Mouse (Mus musculus) stomach, postnatal 0 days (tissue): Measurements from ENCODE around the gene Upp2.

ENCODE experiments used
- CTCF ChIP-seq: IDR thresholded peaks from 2 replicates; pipeline ENCODE4 v1.5.1; 2016; ENCODE audit warnings: antibody characterized with exemption, low read depth, mild to moderate bottlenecking, moderate library complexity
- EP300 ChIP-seq: optimal IDR thresholded peaks from 2 replicates; pipeline ENCODE3; 2016; ENCODE audit warnings: antibody characterized with exemption

- TF ChIP-seq CTCF (no peak), EP300 (no peak)
These were observed 140.6 kb downstream of the Upp2 start for GRCm38 (mm10) chr2:58707676-58708075.
